Mouse (Mus musculus) hindbrain, embryonic 10.5 days (tissue): ENCODE measurements around the gene Hmcn1. TPM values are rescaled to one million over a fixed set of nuclear protein-coding genes. Genes with fewer than 3 reads are reported as not detected.

Experiments used
- DNase-seq: peaks from one replicate; pipeline ENCODE4 v3.0.0-alpha.2; 2017; ENCODE audit warnings: low spot score
- H3K27ac ChIP-seq: fragments of 300-500 bp; sonication (generic); 2 replicates; pipeline ENCODE4 v1.5.1; 2016; ENCODE audit warnings: mild to moderate bottlenecking, moderate library complexity
- H3K27me3 ChIP-seq: fragments of 300-500 bp; sonication (generic); 2 replicates; pipeline ENCODE4 v1.6.1; 2016; ENCODE audit warnings: mild to moderate bottlenecking; ENCODE audit not compliant: poor library complexity, insufficient read depth, severe bottlenecking
- H3K36me3 ChIP-seq: fragments of 300-500 bp; sonication (generic); 2 replicates; pipeline ENCODE4 v1.6.1; 2016; ENCODE audit warnings: mild to moderate bottlenecking, moderate library complexity
- H3K4me1 ChIP-seq: fragments of 300-500 bp; sonication (generic); replicated peaks from 2 replicates; pipeline ENCODE4 v1.6.1; 2016; ENCODE audit warnings: mild to moderate bottlenecking
- H3K4me3 ChIP-seq: fragments of 300-500 bp; sonication (generic); 2 replicates; pipeline ENCODE4 v1.5.1; 2016; ENCODE audit warnings: mild to moderate bottlenecking, moderate library complexity
- H3K9me3 ChIP-seq: fragments of 300-500 bp; sonication (generic); 2 replicates; pipeline ENCODE4 v1.6.1; 2016; ENCODE audit warnings: mild to moderate bottlenecking, moderate library complexity
- WGBS: fragments of 180-500 bp; shearing (Covaris S2); methylation state at CpG from one replicate; pipeline ENCODE4 v1.1.7; 2016; 5-methylcytosine and 5-hydroxymethylcytosine counted together
- polyA plus RNA-seq: library from polyadenylated mRNA; unstranded; fragments of >200 nt; fragmentation: Nextera tagmentation; extraction: Ambion mirVana; gene quantifications from 2 replicates; pipeline ENCODE4 v1.2.1, GENCODE M21; 2016

Gene Hmcn1
- polyA plus RNA-seq, 1 experiment from 2014 or later: 6.9 TPM

- Histone ChIP-seq H3K27ac (no peak overlapping the region), H3K9me3 (no peaks in the 10 kb centered on the region), H3K36me3 (no peaks in the 10 kb centered on the region), H3K4me3 (no peak overlapping the region), H3K4me1 (no peaks in the 10 kb centered on the region), H3K27me3 (no peaks in the 10 kb centered on the region)
- DNase-seq: no peak
- WGBS: 82% methylated on average over 6 of the region's 6 CpGs
Measured at GRCm38 (mm10) chr1:150786746-150787145, 206.5 kb downstream of the Hmcn1 start.

- Histone ChIP-seq H3K36me3 (no peaks in the 10 kb centered on the region), H3K4me1 (no peaks in the 10 kb centered on the region), H3K27me3 (no peaks in the 10 kb centered on the region), H3K4me3 (no peak overlapping the region), H3K27ac (no peak overlapping the region), H3K9me3 (no peaks in the 10 kb centered on the region)
- no peak for DNase-seq
- WGBS: 82% methylated on average over 15 of the region's 15 CpGs
Measured at GRCm38 (mm10) chr1:150783070-150783842, 210.0 kb downstream of the Hmcn1 start.

- no peak overlapping the region for H3K27ac ChIP-seq
- no peaks in the 10 kb centered on the region for H3K36me3 ChIP-seq
- no peaks in the 10 kb centered on the region for H3K9me3 ChIP-seq
- H3K4me1 ChIP-seq: peaks cover 5% of the 10 kb centered on the region; the same call in 1 of the 2 replicates
- H3K27me3 ChIP-seq: no peaks in the 10 kb centered on the region
- H3K4me3 ChIP-seq: no peak overlapping the region
- DNase-seq: no peak
- WGBS: 38% methylated on average over 2 of the region's 2 CpGs
Measured at GRCm38 (mm10) chr1:150779902-150780301, 213.3 kb downstream of the Hmcn1 start.

- H3K9me3 ChIP-seq: no peaks in the 10 kb centered on the region
Measured at GRCm38 (mm10) chr1:150776741-150777140, 216.5 kb downstream of the Hmcn1 start.

GRCm38 (mm10) chr1:150775742-150776141 lies 217.5 kb downstream of the Hmcn1 start:
- Histone ChIP-seq H3K4me3 (no peak overlapping the region), H3K4me1 (peaks cover 9% of the 10 kb centered on the region; the same call in 1 of the 2 replicates), H3K9me3 (no peaks in the 10 kb centered on the region), H3K27me3 (no peaks in the 10 kb centered on the region), H3K27ac (no peak overlapping the region), H3K36me3 (no peaks in the 10 kb centered on the region)
- 72% methylated on average over 2 of the region's 2 CpGs for WGBS
- DNase-seq: no peak

More at GRCm38 (mm10) chr1:150776741-150777140, 216.5 kb downstream of the Hmcn1 start:
- H3K27me3 ChIP-seq: no peaks in the 10 kb centered on the region
- H3K27ac ChIP-seq: no peak overlapping the region
- no peak overlapping the region for H3K4me3 ChIP-seq
- no peak for DNase-seq
- H3K36me3 ChIP-seq: no peaks in the 10 kb centered on the region
- peaks cover 5% of the 10 kb centered on the region; the same call in 1 of the 2 replicates for H3K4me1 ChIP-seq

GRCm38 (mm10) chr1:150772958-150773357 lies 220.3 kb downstream of the Hmcn1 start:
- Histone ChIP-seq H3K9me3 (no peaks in the 10 kb centered on the region), H3K4me1 (peaks cover 7% of the 10 kb centered on the region; the same call in 1 of the 2 replicates), H3K36me3 (no peaks in the 10 kb centered on the region), H3K4me3 (no peak overlapping the region), H3K27me3 (no peaks in the 10 kb centered on the region), H3K27ac (no peak overlapping the region)
- DNase-seq: no peak
- WGBS: 85% methylated on average over 3 of the region's 3 CpGs

- Histone ChIP-seq H3K27me3 (no peaks in the 10 kb centered on the region), H3K9me3 (no peaks in the 10 kb centered on the region), H3K4me3 (no peak overlapping the region), H3K4me1 (peaks cover 5% of the 10 kb centered on the region; the same call in 1 of the 2 replicates), H3K27ac (no peak overlapping the region), H3K36me3 (no peaks in the 10 kb centered on the region)
- WGBS: 48% methylated on average over 7 of the region's 7 CpGs
- DNase-seq: no peak
Measured at GRCm38 (mm10) chr1:150770948-150771521, 222.2 kb downstream of the Hmcn1 start.

GRCm38 (mm10) chr1:150769836-150770235 lies 223.4 kb downstream of the Hmcn1 start:
- DNase-seq: no peak
- H3K27me3 ChIP-seq: no peaks in the 10 kb centered on the region
- no peak overlapping the region for H3K27ac ChIP-seq
- peaks cover 5% of the 10 kb centered on the region; the same call in 1 of the 2 replicates for H3K4me1 ChIP-seq
- H3K4me3 ChIP-seq: no peak overlapping the region
- 61% methylated on average over 2 of the region's 2 CpGs for WGBS
- no peaks in the 10 kb centered on the region for H3K9me3 ChIP-seq
- H3K36me3 ChIP-seq: no peaks in the 10 kb centered on the region

- no peaks in the 10 kb centered on the region for H3K27me3 ChIP-seq
- no peaks in the 10 kb centered on the region for H3K36me3 ChIP-seq
- no peak overlapping the region for H3K4me3 ChIP-seq
- no peaks in the 10 kb centered on the region; the same call in 1 of the 2 replicates for H3K4me1 ChIP-seq
- no peak for DNase-seq
- 77% methylated on average over 4 of the region's 4 CpGs for WGBS
- H3K27ac ChIP-seq: no peak overlapping the region
- no peaks in the 10 kb centered on the region for H3K9me3 ChIP-seq
Measured at GRCm38 (mm10) chr1:150761678-150762077, 231.6 kb downstream of the Hmcn1 start.

- Histone ChIP-seq H3K36me3 (no peaks in the 10 kb centered on the region), H3K9me3 (no peaks in the 10 kb centered on the region), H3K27ac (no peak overlapping the region), H3K4me3 (no peak overlapping the region), H3K27me3 (no peaks in the 10 kb centered on the region), H3K4me1 (no peaks in the 10 kb centered on the region)
- 37% methylated on average over 2 of the region's 2 CpGs for WGBS
- no peak for DNase-seq
Measured at GRCm38 (mm10) chr1:150760801-150761331, 232.4 kb downstream of the Hmcn1 start.

GRCm38 (mm10) chr1:150759476-150760079 lies 233.7 kb downstream of the Hmcn1 start:
- Histone ChIP-seq H3K4me3 (no peak overlapping the region), H3K27ac (no peak overlapping the region), H3K27me3 (no peaks in the 10 kb centered on the region), H3K9me3 (no peaks in the 10 kb centered on the region), H3K36me3 (no peaks in the 10 kb centered on the region), H3K4me1 (no peaks in the 10 kb centered on the region)
- 85% methylated on average over 2 of the region's 2 CpGs for WGBS
- no peak for DNase-seq

- H3K4me3 ChIP-seq: no peak overlapping the region
- H3K9me3 ChIP-seq: no peaks in the 10 kb centered on the region
- no peaks in the 10 kb centered on the region for H3K36me3 ChIP-seq
- no peaks in the 10 kb centered on the region for H3K4me1 ChIP-seq
- H3K27ac ChIP-seq: no peak overlapping the region
- DNase-seq: no peak
- H3K27me3 ChIP-seq: no peaks in the 10 kb centered on the region
- 92% methylated on average over 5 of the region's 5 CpGs for WGBS
Measured at GRCm38 (mm10) chr1:150753920-150754319, 239.3 kb downstream of the Hmcn1 start.

- Histone ChIP-seq H3K27me3 (no peaks in the 10 kb centered on the region), H3K4me1 (no peaks in the 10 kb centered on the region), H3K36me3 (no peaks in the 10 kb centered on the region), H3K4me3 (no peak overlapping the region), H3K27ac (no peak overlapping the region), H3K9me3 (no peaks in the 10 kb centered on the region)
- DNase-seq: no peak
- WGBS: 89% methylated on average over 3 of the region's 3 CpGs
Measured at GRCm38 (mm10) chr1:150748783-150749182, 244.5 kb downstream of the Hmcn1 start.
